Mouse (Mus musculus) brain, adult 2 months (tissue): ENCODE data around the gene Clrn2.

Experiments used
- DNase-seq: peaks from one replicate; pipeline ENCODE4 v3.0.0; 2011; ENCODE audit warnings: low read depth, low spot score

The Clrn2 gene

GRCm38 (mm10) chr5:45510071-45510470 lies 56.5 kb downstream of the Clrn2 start:
- peak; percentile 69 for DNase-seq

GRCm38 (mm10) chr5:45512908-45513307 lies 59.4 kb downstream of the Clrn2 start:
- DNase-seq: no peak

- no peak for DNase-seq
Measured at GRCm38 (mm10) chr5:45513511-45513910, 60.0 kb downstream of the Clrn2 start.
